Mouse (Mus musculus) kidney, postnatal 0 days (tissue): Measurements from ENCODE around the gene Inpp1. TPM values are rescaled to one million over a fixed set of nuclear protein-coding genes. Genes with fewer than 3 reads are reported as not detected.

ENCODE experiments used
- ATAC-seq: fragments of 200-750 bp; cut with Nextera tagmentation; replicated peaks from 2 replicates; pipeline ENCODE4 v1.8.0; 2017; ENCODE audit warnings: low read depth, moderate number of reproducible peaks, moderate TSS enrichment, moderate library complexity; ENCODE audit not compliant: low FRiP score
- DNase-seq: peaks from one replicate; pipeline ENCODE4 v3.0.0-alpha.2; 2016; ENCODE audit warnings: low spot score
- H3K27ac ChIP-seq: fragments of 300-500 bp; sonication (generic); 2 replicates; pipeline ENCODE4 v1.5.1; 2014; ENCODE audit warnings: mild to moderate bottlenecking
- H3K27me3 ChIP-seq: fragments of 300-500 bp; sonication (generic); 2 replicates; pipeline ENCODE4 v1.6.1; 2014; ENCODE audit warnings: low read length, mixed read lengths; ENCODE audit not compliant: insufficient read depth
- H3K36me3 ChIP-seq: fragments of 300-500 bp; sonication (generic); 2 replicates; pipeline ENCODE4 v1.6.1; 2014; ENCODE audit warnings: low read length, mixed read lengths; ENCODE audit not compliant: insufficient read depth
- H3K4me1 ChIP-seq: fragments of 300-500 bp; sonication (generic); replicated peaks from 2 replicates; pipeline ENCODE4 v1.6.1; 2014; ENCODE audit warnings: antibody characterized with exemption, low read length, mixed read lengths; ENCODE audit not compliant: insufficient read depth
- H3K4me2 ChIP-seq: fragments of 300-500 bp; sonication (generic); 2 replicates; pipeline ENCODE4 v1.6.1; 2014; ENCODE audit warnings: mild to moderate bottlenecking, low read length, moderate library complexity, mixed read lengths
- H3K4me3 ChIP-seq: fragments of 300-500 bp; sonication (generic); replicated peaks from 2 replicates; pipeline ENCODE4 v1.5.1; 2014; ENCODE audit warnings: low read depth, low read length
- H3K9ac ChIP-seq: fragments of 300-500 bp; sonication (generic); 2 replicates; pipeline ENCODE4 v1.6.1; 2014; ENCODE audit warnings: low read depth, low read length
- H3K9me3 ChIP-seq: fragments of 300-500 bp; sonication (generic); replicated peaks from 2 replicates; pipeline ENCODE4 v1.6.1; 2016; ENCODE audit warnings: low read length, inconsistent platforms, mixed read lengths
- CTCF ChIP-seq: IDR thresholded peaks from 2 replicates; pipeline ENCODE4 v1.5.1; 2016; ENCODE audit warnings: antibody characterized with exemption, low read depth, mild to moderate bottlenecking, moderate library complexity
- WGBS: fragments of 180-500 bp; shearing (Covaris S2); extraction: QIAGEN DNeasy Blood & Tissue Kit; methylation state at CpG from one replicate; pipeline ENCODE4 v1.1.7; 2014; 5-methylcytosine and 5-hydroxymethylcytosine counted together
- polyA plus RNA-seq: library from polyadenylated mRNA; unstranded; fragments of >200 nt; fragmentation: Nextera tagmentation; extraction: Ambion mirVana; gene quantifications from 2 replicates; pipeline ENCODE4 v1.2.1, GENCODE M21; 2015

The Inpp1 gene
- polyA plus RNA-seq, 1 experiment from 2014 or later: 16.3 TPM

DNA sequence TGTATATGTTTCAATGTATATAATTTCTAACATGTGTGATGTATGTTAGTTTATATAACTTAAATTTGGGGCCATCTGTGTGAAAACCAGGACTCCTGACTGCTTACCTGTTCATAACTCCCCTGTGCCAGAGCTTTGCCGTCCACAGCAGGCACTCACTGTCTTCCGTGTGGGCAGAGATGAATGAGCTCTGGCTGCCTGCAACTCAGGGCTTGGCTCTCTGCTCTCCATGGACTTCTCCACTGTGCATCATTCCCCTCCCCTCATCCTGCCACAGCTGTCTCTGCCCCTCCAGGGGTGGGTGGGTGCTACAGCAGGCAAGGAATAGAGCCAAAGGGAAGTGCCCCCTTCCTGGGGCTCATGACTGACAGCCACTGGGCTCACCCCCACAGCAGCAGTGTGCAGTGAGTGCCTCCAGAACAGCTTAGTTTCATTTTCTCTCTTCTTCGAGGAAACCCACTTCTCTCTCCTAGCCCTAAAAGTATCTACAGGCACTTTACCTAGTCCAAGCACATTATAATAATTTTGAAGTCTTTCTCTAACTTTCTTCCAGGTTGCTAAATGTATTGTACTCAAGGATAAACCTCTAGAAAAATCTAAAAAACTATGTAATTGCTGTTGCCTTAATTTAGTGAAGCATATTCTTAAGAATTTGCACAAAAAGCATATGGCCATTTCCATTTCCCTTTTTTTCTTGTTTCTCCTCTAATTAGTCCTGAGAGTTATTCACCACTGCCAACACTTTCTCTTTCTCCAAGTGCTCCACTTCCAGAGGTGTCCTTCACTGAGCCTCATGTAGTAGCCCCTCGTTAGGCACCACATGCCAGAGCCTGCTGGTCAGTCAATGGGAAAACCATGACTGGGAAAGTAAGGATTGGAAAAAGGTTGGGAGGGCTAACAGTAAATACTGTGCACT, 53.3 kb downstream of the Inpp1 start:
- Histone ChIP-seq H3K4me1 (no peaks in the 10 kb centered on the region), H3K36me3 (no peaks in the 10 kb centered on the region), H3K27ac (no peak overlapping the region), H3K4me2 (no peak overlapping the region), H3K27me3 (no peaks in the 10 kb centered on the region), H3K9ac (no peak overlapping the region), H3K9me3 (no peaks in the 10 kb centered on the region), H3K4me3 (no peak overlapping the region)
- ATAC-seq: no peak
- WGBS: 70% methylated on average over 4 of the region's 4 CpGs
- no peak for TF ChIP-seq CTCF
- no peak for DNase-seq

- Histone ChIP-seq H3K27me3 (no peaks in the 10 kb centered on the region), H3K4me1 (no peaks in the 10 kb centered on the region), H3K4me3 (no peak overlapping the region), H3K27ac (no peak overlapping the region), H3K36me3 (no peaks in the 10 kb centered on the region), H3K4me2 (no peak overlapping the region), H3K9ac (no peak overlapping the region), H3K9me3 (no peaks in the 10 kb centered on the region)
- WGBS: 77% methylated on average over 1 of the region's 1 CpGs
- TF ChIP-seq CTCF: no peak
- ATAC-seq (no peak), DNase-seq (no peak)
These were observed 59.3 kb downstream of the Inpp1 start for GRCm38 (mm10) chr1:52758174-52758573.

DNA sequence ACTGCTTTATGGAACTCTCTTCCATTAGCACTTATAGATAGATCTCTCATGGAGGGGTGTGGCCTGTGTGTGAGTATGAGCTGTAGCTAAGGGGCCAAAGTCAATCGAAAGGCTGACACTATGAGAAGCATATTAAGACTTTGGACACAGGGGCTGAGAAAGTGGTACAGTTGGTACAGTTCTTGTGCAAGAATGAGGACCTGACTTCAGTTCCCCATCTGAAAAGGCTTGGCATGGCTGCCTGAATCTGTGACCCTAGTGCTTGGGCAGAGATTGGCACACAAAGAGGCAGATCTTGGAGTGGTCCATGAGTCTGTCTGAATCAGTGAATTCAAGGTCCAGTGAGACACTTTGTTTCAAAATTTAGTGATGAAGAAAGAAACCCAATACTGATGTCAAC, 63.2 kb downstream of the Inpp1 start:
- Histone ChIP-seq H3K4me1 (no peaks in the 10 kb centered on the region), H3K27me3 (no peaks in the 10 kb centered on the region), H3K36me3 (no peaks in the 10 kb centered on the region), H3K27ac (no peak overlapping the region), H3K4me2 (no peak overlapping the region), H3K9me3 (no peaks in the 10 kb centered on the region), H3K4me3 (no peak overlapping the region), H3K9ac (no peak overlapping the region)
- ATAC-seq: no peak
- DNase-seq: no peak
- no peak for TF ChIP-seq CTCF
- 100% methylated on average over 1 of the region's 1 CpGs for WGBS

DNA sequence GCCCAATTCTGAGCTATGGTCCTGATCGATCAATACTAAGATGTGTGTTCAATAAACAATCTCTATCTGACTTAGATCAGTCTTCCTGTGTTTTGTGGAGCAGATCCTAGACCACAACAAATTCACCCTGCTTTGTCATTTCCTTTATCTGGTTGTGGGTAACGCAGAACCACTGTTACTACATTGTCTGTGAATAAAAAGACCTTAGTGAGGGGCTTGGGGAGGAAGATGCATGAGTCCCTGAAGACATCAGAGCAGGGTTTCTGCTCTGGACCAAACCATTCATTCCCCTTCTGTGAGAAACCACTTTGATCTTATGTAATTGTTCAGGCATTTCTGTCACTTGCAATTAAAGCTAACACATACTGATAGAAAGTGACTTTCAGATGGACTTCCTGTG, 63.7 kb downstream of the Inpp1 start:
- H3K4me2 ChIP-seq: no peak overlapping the region
- H3K9ac ChIP-seq: no peak overlapping the region
- no peak overlapping the region for H3K27ac ChIP-seq
- H3K36me3 ChIP-seq: no peaks in the 10 kb centered on the region
- no peaks in the 10 kb centered on the region for H3K4me1 ChIP-seq
- no peaks in the 10 kb centered on the region for H3K9me3 ChIP-seq
- DNase-seq (no peak), ATAC-seq (no peak)
- WGBS: 88% methylated on average over 2 of the region's 2 CpGs
- H3K4me3 ChIP-seq: no peak overlapping the region
- H3K27me3 ChIP-seq: no peaks in the 10 kb centered on the region
- no peak for TF ChIP-seq CTCF

GRCm38 (mm10) chr1:52752706-52753105, 64.8 kb downstream of the Inpp1 start:
- Histone ChIP-seq H3K36me3 (no peaks in the 10 kb centered on the region), H3K9ac (no peak overlapping the region), H3K4me3 (no peak overlapping the region), H3K27ac (no peak overlapping the region), H3K4me2 (no peak overlapping the region), H3K27me3 (no peaks in the 10 kb centered on the region), H3K9me3 (no peaks in the 10 kb centered on the region), H3K4me1 (no peaks in the 10 kb centered on the region)
- no peak for DNase-seq
- ATAC-seq: no peak
- TF ChIP-seq CTCF: no peak
- 57% methylated on average over 3 of the region's 3 CpGs for WGBS

DNA sequence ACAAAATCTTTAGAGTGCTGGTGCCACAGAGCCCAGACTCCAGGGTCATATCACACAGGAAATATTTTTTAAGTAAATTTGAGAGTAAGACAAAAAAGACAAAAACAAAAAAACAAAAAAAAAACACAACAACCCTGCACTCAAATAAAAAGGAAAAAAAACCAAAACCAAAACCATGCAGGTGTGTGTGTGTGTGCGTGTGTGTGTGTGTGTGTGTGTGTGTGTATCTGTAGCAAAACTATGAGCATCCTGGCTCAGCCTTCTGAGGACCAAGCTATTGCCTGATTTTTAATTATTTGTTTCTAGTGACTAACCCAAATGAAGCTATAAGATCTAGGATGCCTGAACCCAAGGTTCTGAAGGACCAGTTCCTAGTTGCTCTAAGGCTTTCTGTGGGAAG, 65.9 kb downstream of the Inpp1 start:
- no peak overlapping the region for H3K4me3 ChIP-seq
- DNase-seq: no peak
- no peaks in the 10 kb centered on the region for H3K27me3 ChIP-seq
- no peaks in the 10 kb centered on the region for H3K4me1 ChIP-seq
- H3K9me3 ChIP-seq: no peaks in the 10 kb centered on the region
- no peak for TF ChIP-seq CTCF
- H3K4me2 ChIP-seq: no peak overlapping the region
- ATAC-seq: no peak
- no peak overlapping the region for H3K9ac ChIP-seq
- 83% methylated on average over 1 of the region's 1 CpGs for WGBS
- H3K27ac ChIP-seq: no peak overlapping the region
- H3K36me3 ChIP-seq: no peaks in the 10 kb centered on the region
